Mouse (Mus musculus) CD4-positive, CD25-positive, alpha-beta regulatory T cell, adult 4 months (primary cell): Measurements from ENCODE around the gene Atat1. TPM values are rescaled to one million over a fixed set of nuclear protein-coding genes. Genes with fewer than 3 reads are reported as not detected.

Experiments used
- ATAC-seq: one replicate; pipeline ENCODE4 v1.8.0; 2017
- polyA plus RNA-seq, 2 experiments: library from polyadenylated mRNA; unstranded; fragments of 100-300 nt; shearing (Covaris generic); gene quantifications; one replicate each; pipeline ENCODE4 v1.2.1; 2017

The Atat1 gene
- polyA plus RNA-seq, 2 experiments from 2014 or later: 10.3 to 16.9 TPM

- peak; percentile 25 for ATAC-seq
Measured at GRCm38 (mm10) chr17:35873774-35874519, 35.9 kb downstream of the Atat1 start.

GRCm38 (mm10) chr17:35870884-35871696 is 38.8 kb downstream of the Atat1 start:
- no peak for ATAC-seq

- peak; percentile 70 for ATAC-seq
Measured at GRCm38 (mm10) chr17:35870151-35870883, 39.6 kb downstream of the Atat1 start.

GRCm38 (mm10) chr17:35869346-35870067 is 40.4 kb downstream of the Atat1 start:
- ATAC-seq: no peak

GRCm38 (mm10) chr17:35868961-35869345 is 40.9 kb downstream of the Atat1 start:
- ATAC-seq: no peak

GRCm38 (mm10) chr17:35868165-35868820 is 41.6 kb downstream of the Atat1 start:
- peak; percentile 49 for ATAC-seq

DNA sequence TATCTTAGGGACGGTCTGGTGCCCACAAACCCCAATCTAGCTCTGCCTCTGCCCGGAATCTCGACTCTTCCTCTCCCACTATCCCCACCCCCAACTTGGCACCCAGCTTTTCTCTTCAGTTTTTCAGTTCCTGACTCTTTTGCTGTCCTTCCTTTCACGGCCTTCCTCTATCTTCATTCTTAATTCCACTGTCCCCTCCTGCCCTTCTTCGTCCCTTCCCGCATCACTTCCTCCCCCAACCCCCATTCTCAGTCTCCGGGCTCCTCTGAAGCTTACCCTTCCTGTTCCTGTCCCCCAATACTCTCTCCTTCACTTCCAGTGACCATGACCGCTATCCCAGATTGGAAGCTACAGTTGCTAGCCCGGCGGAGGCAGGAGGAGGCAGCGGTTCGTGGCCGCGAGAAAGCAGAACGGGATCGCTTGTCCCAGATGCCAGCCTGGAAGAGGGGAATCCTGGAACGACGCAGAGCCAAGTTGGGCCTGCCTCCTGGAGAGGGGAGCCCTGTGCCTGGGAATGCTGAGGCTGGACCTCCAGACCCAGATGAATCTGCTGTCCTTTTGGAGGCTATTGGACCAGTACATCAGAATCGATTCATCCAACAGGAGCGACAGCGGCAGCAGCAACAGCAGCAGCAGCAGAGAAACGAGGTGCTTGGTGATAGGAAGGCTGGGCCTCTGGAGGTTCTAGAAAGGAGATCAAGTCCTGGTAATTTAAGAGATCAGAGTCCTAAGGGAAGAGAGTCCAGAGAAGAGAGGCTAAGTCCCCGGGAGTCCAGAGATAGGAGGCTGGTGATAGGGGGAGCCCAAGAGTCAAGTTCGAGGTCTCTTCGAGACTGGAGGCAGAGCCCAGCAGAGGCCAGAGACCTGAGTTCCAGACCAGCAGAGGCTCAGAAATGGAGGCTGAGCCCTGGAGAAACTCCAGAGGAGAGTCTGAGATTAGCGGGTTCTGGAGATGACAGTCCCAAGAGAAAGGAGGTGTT is 42.7 kb downstream of the Atat1 start:
- ATAC-seq: no peak

GRCm38 (mm10) chr17:35866281-35866831 is 43.5 kb downstream of the Atat1 start:
- ATAC-seq: no peak

DNA sequence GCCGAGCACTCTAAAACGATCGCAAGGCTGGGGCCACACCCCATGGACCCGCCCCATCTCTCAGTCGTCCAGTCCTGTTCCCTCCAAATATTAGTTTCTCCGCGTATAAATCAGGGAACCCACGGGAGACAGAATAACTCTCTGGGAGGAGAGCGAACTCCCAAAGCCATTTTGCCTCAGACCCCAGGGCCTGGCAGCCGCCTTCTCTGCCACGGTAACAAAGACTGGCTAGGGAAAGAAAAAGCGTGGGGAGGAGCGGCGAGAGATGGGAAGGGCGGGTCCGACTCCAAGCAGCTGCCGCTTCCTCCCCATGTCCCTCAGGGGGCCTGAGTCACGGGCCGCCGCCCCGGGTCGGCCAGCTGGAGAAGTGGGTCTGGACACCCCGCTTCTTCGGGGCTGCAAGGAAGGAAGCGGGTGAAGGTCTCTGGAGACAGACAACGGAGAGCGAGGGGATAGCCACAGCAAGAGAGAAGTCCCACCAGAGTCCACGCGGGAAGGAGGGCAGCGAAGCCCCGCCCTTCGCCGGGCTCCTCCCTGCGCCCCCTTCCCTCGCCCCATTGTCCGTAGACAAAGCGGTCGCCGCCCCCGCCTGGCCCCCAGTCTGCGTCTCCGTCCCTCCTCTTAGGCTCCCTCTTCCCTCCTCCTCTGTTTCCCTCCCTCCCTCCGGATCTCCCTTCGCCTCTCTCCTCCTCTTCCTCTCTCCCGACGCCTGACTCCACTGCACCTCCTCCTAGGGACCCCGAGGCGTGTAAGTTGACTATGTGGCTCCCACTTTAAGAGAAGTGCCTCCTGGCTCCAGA is 44.2 kb downstream of the Atat1 start, which contains the start of gene Ppp1r18:
TSS of gene Ppp1r18 (plus strand) at position 113 of the 800 bp plus-strand sequence.
- ATAC-seq: no peak

GRCm38 (mm10) chr17:35864832-35865353 is 45.0 kb downstream of the Atat1 start:
- ATAC-seq: no peak

- peak; percentile 92 for ATAC-seq
Measured at GRCm38 (mm10) chr17:35861198-35861857, 48.5 kb downstream of the Atat1 start, which contains the start of gene Nrm. Gene Nrm, plus strand, starts transcription at chr17:35861318.

DNA sequence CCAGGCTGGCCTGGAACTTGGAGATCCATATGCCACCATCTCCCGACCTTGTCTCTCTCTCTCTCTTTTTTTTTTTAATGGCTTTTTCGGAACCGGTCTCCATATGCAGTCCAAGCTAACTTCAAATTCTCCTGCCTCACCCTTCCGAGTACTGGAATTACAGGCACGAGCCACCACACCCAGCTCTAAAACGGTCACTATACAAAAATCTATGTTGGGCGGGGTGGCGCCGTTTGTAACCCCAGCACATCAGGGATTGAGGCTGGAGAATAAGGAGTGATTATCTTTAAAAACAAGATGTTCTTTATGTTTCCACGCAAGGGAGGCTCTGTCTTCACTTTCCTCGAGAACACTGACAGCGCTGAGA is 49.1 kb downstream of the Atat1 start:
- ATAC-seq: no peak

- ATAC-seq: no peak
Measured at GRCm38 (mm10) chr17:35859835-35860234, 50.0 kb downstream of the Atat1 start.

- ATAC-seq: no peak
Measured at GRCm38 (mm10) chr17:35859371-35859770, 50.5 kb downstream of the Atat1 start.

DNA sequence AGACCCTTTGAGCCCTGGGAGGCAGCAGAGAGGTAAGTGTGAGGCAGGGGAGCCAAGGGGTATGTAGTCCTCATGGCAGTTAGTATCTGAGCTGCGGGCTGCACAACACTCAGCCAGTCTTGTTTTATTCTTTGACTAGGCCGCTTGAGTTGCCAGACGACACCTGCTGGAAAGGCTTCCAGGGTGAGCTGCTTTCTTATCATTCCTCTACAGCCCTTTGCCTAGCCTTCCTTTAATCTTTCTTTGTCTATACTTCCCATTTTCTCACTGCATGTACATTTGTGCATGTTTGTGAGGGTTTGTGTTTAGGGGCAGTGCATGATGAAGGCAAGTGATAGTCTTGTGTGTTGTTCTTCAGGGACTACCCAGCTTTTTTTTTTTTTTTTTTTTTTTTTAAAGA is 58.9 kb downstream of the Atat1 start:
- no peak for ATAC-seq

- ATAC-seq: no peak
Measured at GRCm38 (mm10) chr17:35848112-35848511, 61.8 kb downstream of the Atat1 start.
